Mouse (Mus musculus) midbrain, postnatal 0 days (tissue): Measurements from ENCODE around the gene Ms4a1. TPM values are rescaled to one million over a fixed set of nuclear protein-coding genes. Genes with fewer than 3 reads are reported as not detected.
"Not testable (repeated sequence)": the region's sequence is repeated elsewhere in the genome, so short reads cannot be mapped to it uniquely, and the experiment has no call there.

Experiments
- ATAC-seq: fragments of 200-750 bp; cut with Nextera tagmentation; 2 replicates; pipeline ENCODE4 v1.8.0; 2017; ENCODE audit warnings: moderate number of reproducible peaks, mild to moderate bottlenecking, moderate TSS enrichment, moderate library complexity; ENCODE audit not compliant: low FRiP score
- DNase-seq: peaks from one replicate; pipeline ENCODE4 v3.0.0-alpha.2; 2015; ENCODE audit warnings: low spot score
- H3K27ac ChIP-seq: fragments of 300-500 bp; sonication (generic); 2 replicates; pipeline ENCODE4 v1.5.1; 2014; ENCODE audit warnings: low read depth, mild to moderate bottlenecking, low read length, mixed read lengths
- H3K27me3 ChIP-seq: fragments of 300-500 bp; sonication (generic); 2 replicates; pipeline ENCODE4 v1.6.1; 2014; ENCODE audit warnings: low read length, control low read depth, mixed read lengths; ENCODE audit not compliant: insufficient read depth
- H3K36me3 ChIP-seq: fragments of 300-500 bp; sonication (generic); 2 replicates; pipeline ENCODE4 v1.6.1; 2014; ENCODE audit warnings: low read length, control low read depth, mixed read lengths; ENCODE audit not compliant: insufficient read depth
- H3K4me1 ChIP-seq: fragments of 300-500 bp; sonication (generic); 2 replicates; pipeline ENCODE4 v1.6.1; 2014; ENCODE audit warnings: mild to moderate bottlenecking, control low read depth, antibody characterized with exemption, low read length, mixed read lengths; ENCODE audit not compliant: insufficient read depth
- H3K4me2 ChIP-seq: fragments of 300-500 bp; sonication (generic); 2 replicates; pipeline ENCODE4 v1.6.1; 2014; ENCODE audit warnings: low read depth, mild to moderate bottlenecking, low read length, mixed read lengths; ENCODE audit not compliant: poor library complexity, severe bottlenecking
- H3K4me3 ChIP-seq: fragments of 300-500 bp; sonication (generic); 2 replicates; pipeline ENCODE4 v1.5.1; 2014; ENCODE audit warnings: low read depth, mild to moderate bottlenecking, low read length, moderate library complexity
- H3K9ac ChIP-seq: fragments of 300-500 bp; sonication (generic); replicated peaks from 2 replicates; pipeline ENCODE4 v1.6.1; 2014; ENCODE audit warnings: mild to moderate bottlenecking, low read length, moderate library complexity, mixed read lengths; ENCODE audit not compliant: poor library complexity, severe bottlenecking
- H3K9me3 ChIP-seq: fragments of 300-500 bp; sonication (generic); 2 replicates; pipeline ENCODE4 v1.6.1; 2016; ENCODE audit warnings: low read length, control low read depth
- CTCF ChIP-seq: IDR thresholded peaks from 2 replicates; pipeline ENCODE4 v1.5.1; 2016; ENCODE audit warnings: antibody characterized with exemption, mild to moderate bottlenecking
- WGBS: fragments of 180-500 bp; shearing (Covaris S2); extraction: QIAGEN DNeasy Blood & Tissue Kit; methylation state at CpG from one replicate; pipeline ENCODE4 v1.1.7; 2014; 5-methylcytosine and 5-hydroxymethylcytosine counted together
- polyA plus RNA-seq: library from polyadenylated mRNA; unstranded; fragments of >200 nt; fragmentation: Nextera tagmentation; extraction: Ambion mirVana; gene quantifications from 2 replicates; pipeline ENCODE4 v1.2.1, GENCODE M21; 2015
- total RNA-seq: library from RNA; depleted of rRNA; stranded (reverse); fragments of >200 nt; gene quantifications from 2 replicates; pipeline ENCODE4 v1.2.3, GENCODE M21; 2014; rRNA removed

Gene Ms4a1
- not detected in 2 replicates for total RNA-seq
- 0.07 TPM in 1 of 2 replicates, not detected in the other for polyA plus RNA-seq

GRCm38 (mm10) chr19:11266052-11266845 is at the start of gene Ms4a1:
Ms4a1 (minus strand) TSS chr19:11266241.
- H3K4me2 ChIP-seq, result no peak within 1 kb of the TSS
- 90% methylated on average over 8 of the region's 8 CpGs for WGBS
- no peaks in the 10 kb centered on the region for H3K27me3 ChIP-seq
- H3K36me3 ChIP-seq, result no peaks in the 10 kb centered on the region
- ATAC-seq (no peak), DNase-seq (no peak)
- no peaks in the 10 kb centered on the region for H3K9me3 ChIP-seq
- TF ChIP-seq CTCF, result no peak
- no peak within 1 kb of the TSS for H3K4me3 ChIP-seq
- H3K9ac ChIP-seq, result no peak within 1 kb of the TSS
- no peak within 1 kb of the TSS for H3K27ac ChIP-seq
- no peaks in the 10 kb centered on the region for H3K4me1 ChIP-seq

DNA sequence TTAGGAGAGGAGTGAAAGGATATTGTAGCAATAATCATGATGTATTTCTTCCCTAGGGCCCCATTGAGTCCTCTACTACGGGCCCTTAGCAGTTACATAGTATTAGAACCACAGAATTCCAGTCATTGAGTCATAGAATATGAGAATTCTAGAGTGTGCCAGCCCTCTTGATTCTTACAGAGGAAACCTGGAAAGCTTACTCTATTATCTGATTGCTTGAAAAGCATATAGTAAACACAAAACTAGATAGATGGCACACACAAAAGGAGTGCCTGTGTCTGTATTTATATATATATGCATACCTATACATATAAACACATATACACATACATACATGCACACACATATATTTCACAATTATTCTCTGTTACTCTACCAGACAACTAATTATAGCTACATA is 48.3 kb upstream of the Ms4a1 start, which contains the start of gene Ms4a14:
Ms4a14 (minus strand) TSS at position 101 of the 400 bp plus-strand sequence.
- no peak within 1 kb of the TSS for H3K27ac ChIP-seq
- no peaks in the 10 kb centered on the region for H3K4me1 ChIP-seq
- H3K4me3 ChIP-seq, result no peak within 1 kb of the TSS
- WGBS, result 56% methylated on average over 1 of the region's 1 CpGs
- no peak for ATAC-seq
- H3K27me3 ChIP-seq, result no peaks in the 10 kb centered on the region
- H3K36me3 ChIP-seq, result no peaks in the 10 kb centered on the region
- no peak within 1 kb of the TSS for H3K4me2 ChIP-seq
- no peak within 1 kb of the TSS for H3K9ac ChIP-seq
- DNase-seq, result no peak
- no peaks in the 10 kb centered on the region for H3K9me3 ChIP-seq
- TF ChIP-seq CTCF, result no peak

GRCm38 (mm10) chr19:11308888-11309287 is 42.8 kb upstream of the Ms4a1 start:
- H3K9ac ChIP-seq, result no peak overlapping the region
- no peak for DNase-seq

GRCm38 (mm10) chr19:11299529-11299928 is 33.5 kb upstream of the Ms4a1 start:
- WGBS, result 36% methylated on average over 4 of the region's 4 CpGs

More at GRCm38 (mm10) chr19:11308888-11309287, 42.8 kb upstream of the Ms4a1 start:
- Histone ChIP-seq H3K36me3 (no peaks in the 10 kb centered on the region), H3K9me3 (no peaks in the 10 kb centered on the region), H3K4me3 (no peak overlapping the region), H3K27me3 (no peaks in the 10 kb centered on the region), H3K27ac (no peak overlapping the region), H3K4me1 (no peaks in the 10 kb centered on the region), H3K4me2 (no peak overlapping the region)
- ATAC-seq, result no peak
- no peak for TF ChIP-seq CTCF

GRCm38 (mm10) chr19:11298939-11299338 is 32.9 kb upstream of the Ms4a1 start:
- Histone ChIP-seq H3K4me1 (no peaks in the 10 kb centered on the region), H3K27ac (no peak overlapping the region), H3K9ac (no peak overlapping the region), H3K9me3 (no peaks in the 10 kb centered on the region), H3K4me3 (no peak overlapping the region), H3K4me2 (no peak overlapping the region), H3K36me3 (no peaks in the 10 kb centered on the region), H3K27me3 (no peaks in the 10 kb centered on the region)
- no peak for DNase-seq
- WGBS, result 44% methylated on average over 2 of the region's 2 CpGs
- no peak for TF ChIP-seq CTCF
- ATAC-seq, result no peak

More at GRCm38 (mm10) chr19:11299529-11299928, 33.5 kb upstream of the Ms4a1 start:
- H3K36me3 ChIP-seq, H3K4me1 ChIP-seq, H3K4me2 ChIP-seq, H3K27me3 ChIP-seq, ATAC-seq, H3K9ac ChIP-seq, H3K27ac ChIP-seq, H3K9me3 ChIP-seq, H3K4me3 ChIP-seq, DNase-seq: not testable (repeated sequence)

GRCm38 (mm10) chr19:11293616-11294015 is 27.6 kb upstream of the Ms4a1 start:
- not testable (repeated sequence) for H3K4me2 ChIP-seq, DNase-seq, H3K9ac ChIP-seq, H3K36me3 ChIP-seq, H3K27me3 ChIP-seq, H3K4me1 ChIP-seq, H3K4me3 ChIP-seq, H3K9me3 ChIP-seq, ATAC-seq, H3K27ac ChIP-seq
- 17% methylated on average over 3 of the region's 3 CpGs for WGBS
